Mouse (Mus musculus) brain, embryonic 14.5 days (tissue): Measurements from ENCODE around the gene Eml4.

Source experiments
- CTCF ChIP-seq: fragments of 200-500 bp; IDR thresholded peaks from 2 replicates; pipeline ENCODE4 v1.5.1; 2012; ENCODE audit warnings: inconsistent platforms, mild to moderate bottlenecking, moderate library complexity, borderline replicate concordance; ENCODE audit not compliant: insufficient read depth, insufficient read length; ENCODE audit errors: extremely low read depth
- POLR2A ChIP-seq: fragments of 200-500 bp; IDR thresholded peaks from 2 replicates; pipeline ENCODE4 v1.6.1; 2012; ENCODE audit warnings: mild to moderate bottlenecking, inconsistent platforms, borderline replicate concordance; ENCODE audit not compliant: poor library complexity, insufficient read depth, insufficient read length, severe bottlenecking; ENCODE audit errors: extremely low read depth

- no peak for TF ChIP-seq CTCF
- TF ChIP-seq POLR2A, result no peak
These were observed 13.6 kb downstream of the Eml4 start for GRCm38 (mm10) chr17:83364296-83364695.
